Mouse (Mus musculus) intestine, embryonic 15.5 days (tissue): ENCODE results near the gene Srrm4. TPM values are rescaled to one million over a fixed set of nuclear protein-coding genes. Genes with fewer than 3 reads are reported as not detected.

Source experiments
- ATAC-seq: fragments of 200-750 bp; cut with Nextera tagmentation; 2 replicates; pipeline ENCODE4 v1.8.0; 2017; ENCODE audit warnings: moderate TSS enrichment, moderate library complexity
- H3K27ac ChIP-seq: fragments of 300-500 bp; sonication (generic); 2 replicates; pipeline ENCODE4 v1.5.1; 2015; ENCODE audit warnings: mild to moderate bottlenecking, inconsistent platforms
- H3K27me3 ChIP-seq: fragments of 300-500 bp; sonication (generic); replicated peaks from 2 replicates; pipeline ENCODE4 v1.6.1; 2015; ENCODE audit warnings: inconsistent platforms
- H3K36me3 ChIP-seq: fragments of 300-500 bp; sonication (generic); 2 replicates; pipeline ENCODE4 v1.6.1; 2015; ENCODE audit warnings: inconsistent platforms
- H3K4me1 ChIP-seq: fragments of 300-500 bp; sonication (generic); replicated peaks from 2 replicates; pipeline ENCODE4 v1.6.1; 2015; ENCODE audit warnings: inconsistent platforms
- H3K4me2 ChIP-seq: fragments of 300-500 bp; sonication (generic); replicated peaks from 2 replicates; pipeline ENCODE4 v1.6.1; 2015; ENCODE audit warnings: mild to moderate bottlenecking, inconsistent platforms
- H3K4me3 ChIP-seq: fragments of 300-500 bp; sonication (generic); replicated peaks from 2 replicates; pipeline ENCODE4 v1.5.1; 2015; ENCODE audit warnings: inconsistent platforms
- H3K9ac ChIP-seq: fragments of 300-500 bp; sonication (generic); 2 replicates; pipeline ENCODE4 v1.6.1; 2015; ENCODE audit warnings: inconsistent platforms
- H3K9me3 ChIP-seq: fragments of 300-500 bp; sonication (generic); 2 replicates; pipeline ENCODE4 v1.6.1; 2016; ENCODE audit warnings: inconsistent platforms
- WGBS: fragments of 180-500 bp; shearing (Covaris S2); methylation state at CpG from one replicate; pipeline ENCODE4 v1.1.7; 2015; 5-methylcytosine and 5-hydroxymethylcytosine counted together
- polyA plus RNA-seq: library from polyadenylated mRNA; unstranded; fragments of >200 nt; fragmentation: Nextera tagmentation; extraction: Ambion mirVana; gene quantifications from 2 replicates; pipeline ENCODE4 v1.2.1, GENCODE M21; 2015

Gene Srrm4
- polyA plus RNA-seq, 1 experiment from 2014 or later: 1.5 TPM

GRCm38 (mm10) chr5:116425273-116425672 lies 166.3 kb downstream of the Srrm4 start:
- WGBS: 34% methylated on average over 7 of the region's 7 CpGs

GRCm38 (mm10) chr5:116423746-116424145 lies 167.9 kb downstream of the Srrm4 start:
- Histone ChIP-seq H3K27me3 (no peaks in the 10 kb centered on the region), H3K4me1 (peaks cover 26% of the 10 kb centered on the region), H3K4me2 (no peak overlapping the region), H3K36me3 (no peaks in the 10 kb centered on the region), H3K27ac (no peak overlapping the region), H3K9ac (no peak overlapping the region), H3K4me3 (no peak overlapping the region), H3K9me3 (no peaks in the 10 kb centered on the region)
- ATAC-seq: no peak
- WGBS: 72% methylated on average over 8 of the region's 8 CpGs

More at GRCm38 (mm10) chr5:116425273-116425672, 166.3 kb downstream of the Srrm4 start:
- Histone ChIP-seq H3K27ac (no peak overlapping the region), H3K9ac (no peak overlapping the region), H3K4me3 (no peak overlapping the region), H3K36me3 (no peaks in the 10 kb centered on the region), H3K27me3 (no peaks in the 10 kb centered on the region), H3K9me3 (no peaks in the 10 kb centered on the region), H3K4me2 (no peak overlapping the region), H3K4me1 (peaks cover 22% of the 10 kb centered on the region)
- ATAC-seq: no peak

GRCm38 (mm10) chr5:116422699-116423201 lies 168.9 kb downstream of the Srrm4 start, which contains the start of gene Hspb8:
Gene Hspb8 (minus strand): TSS chr5:116422864.
- Histone ChIP-seq H3K27ac (peak within 1 kb of the TSS; percentile 59), H3K9ac (peak within 1 kb of the TSS; percentile 50), H3K4me2 (peak within 1 kb of the TSS; percentile 61), H3K4me1 (peaks cover 26% of the 10 kb centered on the region), H3K4me3 (peak within 1 kb of the TSS; percentile 34), H3K9me3 (no peaks in the 10 kb centered on the region), H3K36me3 (no peaks in the 10 kb centered on the region), H3K27me3 (no peaks in the 10 kb centered on the region)
- WGBS: 0% methylated on average over 20 of the region's 20 CpGs
- peak; percentile 87 for ATAC-seq

GRCm38 (mm10) chr5:116421791-116422481 lies 169.7 kb downstream of the Srrm4 start:
- H3K9me3 ChIP-seq: no peaks in the 10 kb centered on the region
- peak overlapping the region; percentile 59 for H3K27ac ChIP-seq
- no peaks in the 10 kb centered on the region for H3K36me3 ChIP-seq
- peaks cover 26% of the 10 kb centered on the region for H3K4me1 ChIP-seq
- peak overlapping the region; percentile 34 for H3K4me3 ChIP-seq
- no peak for ATAC-seq
- no peaks in the 10 kb centered on the region for H3K27me3 ChIP-seq
- WGBS: 53% methylated on average over 22 of the region's 22 CpGs
- H3K4me2 ChIP-seq: peak overlapping the region; percentile 61
- peak overlapping the region; percentile 50; the same call in 1 of the 2 replicates for H3K9ac ChIP-seq

GRCm38 (mm10) chr5:116420759-116421225 lies 170.8 kb downstream of the Srrm4 start:
- H3K36me3 ChIP-seq: no peaks in the 10 kb centered on the region
- WGBS: 13% methylated on average over 6 of the region's 6 CpGs
- H3K27me3 ChIP-seq: no peaks in the 10 kb centered on the region
- H3K4me1 ChIP-seq: peaks cover 29% of the 10 kb centered on the region
- ATAC-seq: peak; percentile 74
- H3K9me3 ChIP-seq: no peaks in the 10 kb centered on the region
- peak overlapping the region; percentile 19 for H3K4me3 ChIP-seq
- peak overlapping the region; percentile 46 for H3K4me2 ChIP-seq
- H3K9ac ChIP-seq: peak overlapping the region; percentile 32; the same call in 1 of the 2 replicates
- peak overlapping the region; percentile 70 for H3K27ac ChIP-seq

- Histone ChIP-seq H3K9ac (peak overlapping the region; percentile 32; the same call in 1 of the 2 replicates), H3K4me3 (peak overlapping the region; percentile 19), H3K36me3 (no peaks in the 10 kb centered on the region), H3K9me3 (no peaks in the 10 kb centered on the region), H3K27ac (no peak overlapping the region), H3K4me2 (peak overlapping the region; percentile 46), H3K27me3 (no peaks in the 10 kb centered on the region), H3K4me1 (peaks cover 31% of the 10 kb centered on the region)
- WGBS: 96% methylated on average over 1 of the region's 1 CpGs
- ATAC-seq: no peak
Observed at GRCm38 (mm10) chr5:116420213-116420612, 171.4 kb downstream of the Srrm4 start.

- ATAC-seq: no peak
- Histone ChIP-seq H3K4me3 (no peak overlapping the region), H3K4me1 (peaks cover 30% of the 10 kb centered on the region), H3K27me3 (no peaks in the 10 kb centered on the region), H3K9ac (no peak overlapping the region), H3K4me2 (0 out of 2 replicates have a peak overlapping the region, but pooled peaks have one; percentile 6), H3K36me3 (no peaks in the 10 kb centered on the region), H3K27ac (no peak overlapping the region), H3K9me3 (no peaks in the 10 kb centered on the region)
- 67% methylated on average over 6 of the region's 6 CpGs for WGBS
Observed at GRCm38 (mm10) chr5:116419322-116420045, 172.1 kb downstream of the Srrm4 start.

- no peak overlapping the region for H3K4me3 ChIP-seq
- 18% methylated on average over 5 of the region's 5 CpGs for WGBS
Observed at GRCm38 (mm10) chr5:116416208-116416607, 175.4 kb downstream of the Srrm4 start.

GRCm38 (mm10) chr5:116409689-116410590 lies 181.7 kb downstream of the Srrm4 start:
- Histone ChIP-seq H3K27me3 (no peaks in the 10 kb centered on the region), H3K36me3 (no peaks in the 10 kb centered on the region), H3K4me1 (peaks cover 14% of the 10 kb centered on the region; the same call in 1 of the 2 replicates), H3K4me3 (no peak overlapping the region), H3K4me2 (no peak overlapping the region), H3K9me3 (no peaks in the 10 kb centered on the region), H3K9ac (no peak overlapping the region), H3K27ac (no peak overlapping the region)
- ATAC-seq: no peak
- 11% methylated on average over 16 of the region's 16 CpGs for WGBS

More at GRCm38 (mm10) chr5:116416208-116416607, 175.4 kb downstream of the Srrm4 start:
- Histone ChIP-seq H3K27me3 (no peaks in the 10 kb centered on the region), H3K9me3 (no peaks in the 10 kb centered on the region), H3K9ac (no peak overlapping the region), H3K36me3 (no peaks in the 10 kb centered on the region), H3K4me1 (peaks cover 18% of the 10 kb centered on the region), H3K4me2 (no peak overlapping the region), H3K27ac (no peak overlapping the region)
- ATAC-seq: no peak; the same call in 1 of the 2 replicates

GRCm38 (mm10) chr5:116408965-116409364 lies 182.7 kb downstream of the Srrm4 start:
- H3K4me3 ChIP-seq: no peak overlapping the region
- ATAC-seq: no peak
- H3K36me3 ChIP-seq: no peaks in the 10 kb centered on the region
- no peaks in the 10 kb centered on the region for H3K9me3 ChIP-seq
- H3K27ac ChIP-seq: no peak overlapping the region
- H3K4me2 ChIP-seq: no peak overlapping the region
- no peaks in the 10 kb centered on the region for H3K27me3 ChIP-seq
- no peak overlapping the region for H3K9ac ChIP-seq
- WGBS: 74% methylated on average over 9 of the region's 9 CpGs
- peaks cover 14% of the 10 kb centered on the region; the same call in 1 of the 2 replicates for H3K4me1 ChIP-seq

GRCm38 (mm10) chr5:116407936-116408335 lies 183.7 kb downstream of the Srrm4 start:
- Histone ChIP-seq H3K4me2 (0 out of 2 replicates have a peak overlapping the region, but pooled peaks have one; percentile 11), H3K9ac (no peak overlapping the region), H3K27ac (peak overlapping the region; percentile 62; the same call in 1 of the 2 replicates), H3K9me3 (no peaks in the 10 kb centered on the region), H3K27me3 (no peaks in the 10 kb centered on the region), H3K4me3 (no peak overlapping the region), H3K4me1 (peaks cover 14% of the 10 kb centered on the region; the same call in 1 of the 2 replicates), H3K36me3 (no peaks in the 10 kb centered on the region)
- ATAC-seq: peak; percentile 61
- WGBS: 12% methylated on average over 6 of the region's 6 CpGs
